Mouse (Mus musculus) neural tube, embryonic 11.5 days (tissue): ENCODE measurements around the gene Hsd11b2. TPM values are rescaled to one million over a fixed set of nuclear protein-coding genes. Genes with fewer than 3 reads are reported as not detected.

Source experiments
- ATAC-seq: fragments of 200-750 bp; cut with Nextera tagmentation; 2 replicates; pipeline ENCODE4 v1.8.0; 2017; ENCODE audit warnings: moderate number of reproducible peaks, mild to moderate bottlenecking, moderate TSS enrichment, moderate library complexity; ENCODE audit not compliant: insufficient read depth, low FRiP score, low TSS enrichment
- DNase-seq: peaks from one replicate; pipeline ENCODE4 v3.0.0-alpha.2; 2015; ENCODE audit warnings: low spot score
- H3K27ac ChIP-seq: fragments of 300-500 bp; sonication (generic); 2 replicates; pipeline ENCODE4 v1.5.1; 2014; ENCODE audit warnings: low read depth, mild to moderate bottlenecking, low read length
- H3K27me3 ChIP-seq: fragments of 300-500 bp; sonication (generic); 2 replicates; pipeline ENCODE4 v1.6.1; 2014; ENCODE audit warnings: mild to moderate bottlenecking, low read length, mixed read lengths; ENCODE audit not compliant: control insufficient read depth, insufficient read depth
- H3K36me3 ChIP-seq: fragments of 300-500 bp; sonication (generic); 2 replicates; pipeline ENCODE4 v1.6.1; 2014; ENCODE audit warnings: mild to moderate bottlenecking, low read length, moderate library complexity, mixed read lengths; ENCODE audit not compliant: control insufficient read depth, insufficient read depth
- H3K4me1 ChIP-seq: fragments of 300-500 bp; sonication (generic); 2 replicates; pipeline ENCODE4 v1.6.1; 2014; ENCODE audit warnings: low read length, mixed read lengths; ENCODE audit not compliant: control insufficient read depth, insufficient read depth
- H3K4me2 ChIP-seq: fragments of 300-500 bp; sonication (generic); 2 replicates; pipeline ENCODE4 v1.6.1; 2014; ENCODE audit warnings: low read depth, mild to moderate bottlenecking, moderate library complexity
- H3K4me3 ChIP-seq: fragments of 300-500 bp; sonication (generic); 2 replicates; pipeline ENCODE4 v1.5.1; 2014; ENCODE audit warnings: low read depth, low read length
- H3K9ac ChIP-seq: fragments of 300-500 bp; sonication (generic); 2 replicates; pipeline ENCODE4 v1.6.1; 2014; ENCODE audit warnings: mild to moderate bottlenecking, low read length
- H3K9me3 ChIP-seq: fragments of 300-500 bp; sonication (generic); 2 replicates; pipeline ENCODE4 v1.6.1; 2016; ENCODE audit warnings: low read length; ENCODE audit not compliant: control insufficient read depth
- WGBS: fragments of 180-500 bp; shearing (Covaris S2); extraction: QIAGEN DNeasy Blood & Tissue Kit; methylation state at CpG from one replicate; pipeline ENCODE4 v1.1.7; 2014; 5-methylcytosine and 5-hydroxymethylcytosine counted together
- polyA plus RNA-seq: library from polyadenylated mRNA; unstranded; fragments of >200 nt; fragmentation: Nextera tagmentation; extraction: Ambion mirVana; gene quantifications from 2 replicates; pipeline ENCODE4 v1.2.1, GENCODE M21; 2014

The Hsd11b2 gene
- polyA plus RNA-seq, 1 experiment from 2014 or later = 22.5 TPM

GRCm38 (mm10) chr8:105514194-105514593, 4.4 kb upstream of the Hsd11b2 start:
- Histone ChIP-seq H3K4me1 (peaks cover 15% of the 10 kb centered on the region), H3K4me2 (no peak overlapping the region), H3K36me3 (no peaks in the 10 kb centered on the region), H3K27ac (no peak overlapping the region), H3K27me3 (0 out of 2 replicates have a peak, but pooled peaks cover 4% of the 10 kb centered on the region), H3K9me3 (no peaks in the 10 kb centered on the region), H3K9ac (no peak overlapping the region), H3K4me3 (no peak overlapping the region)
- 90% methylated on average over 6 of the region's 6 CpGs for WGBS
- DNase-seq = no peak
- no peak for ATAC-seq

- no peaks in the 10 kb centered on the region for H3K36me3 ChIP-seq
- WGBS = 81% methylated on average over 5 of the region's 5 CpGs
- ATAC-seq (no peak), DNase-seq (no peak)
- 0 out of 2 replicates have a peak, but pooled peaks cover 4% of the 10 kb centered on the region for H3K27me3 ChIP-seq
- H3K27ac ChIP-seq = no peak overlapping the region
- no peak overlapping the region for H3K9ac ChIP-seq
- peaks cover 18% of the 10 kb centered on the region for H3K4me1 ChIP-seq
- H3K4me2 ChIP-seq = no peak overlapping the region
- H3K9me3 ChIP-seq = no peaks in the 10 kb centered on the region
- no peak overlapping the region for H3K4me3 ChIP-seq
Observed at GRCm38 (mm10) chr8:105514656-105515055, 3.9 kb upstream of the Hsd11b2 start.

- Histone ChIP-seq H3K27ac (no peak overlapping the region), H3K9ac (no peak overlapping the region), H3K36me3 (no peaks in the 10 kb centered on the region), H3K4me3 (no peak overlapping the region), H3K9me3 (no peaks in the 10 kb centered on the region), H3K27me3 (0 out of 2 replicates have a peak, but pooled peaks cover 4% of the 10 kb centered on the region), H3K4me1 (peaks cover 32% of the 10 kb centered on the region), H3K4me2 (no peak overlapping the region)
- peak; percentile 39 for ATAC-seq
- 13% methylated on average over 12 of the region's 12 CpGs for WGBS
- DNase-seq = peak; percentile 88
Observed at GRCm38 (mm10) chr8:105516018-105516645, 2.4 kb upstream of the Hsd11b2 start.

GRCm38 (mm10) chr8:105517346-105517745, 1.2 kb upstream of the Hsd11b2 start:
- Histone ChIP-seq H3K27ac (no peak overlapping the region), H3K4me2 (peak overlapping the region; percentile 25; the same call in 1 of the 2 replicates), H3K9me3 (no peaks in the 10 kb centered on the region), H3K36me3 (no peaks in the 10 kb centered on the region), H3K4me3 (no peak overlapping the region), H3K27me3 (0 out of 2 replicates have a peak, but pooled peaks cover 4% of the 10 kb centered on the region), H3K4me1 (peaks cover 36% of the 10 kb centered on the region), H3K9ac (no peak overlapping the region)
- DNase-seq (no peak), ATAC-seq (no peak)
- WGBS = 45% methylated on average over 8 of the region's 8 CpGs

GRCm38 (mm10) chr8:105519591-105519990, 1.0 kb downstream of the Hsd11b2 start:
- ATAC-seq = peak; percentile 23; the same call in 1 of the 2 replicates
- 0% methylated on average over 2 of the region's 2 CpGs for WGBS
- H3K9ac ChIP-seq = peak overlapping the region; percentile 85
- DNase-seq = peak; percentile 46
- H3K27ac ChIP-seq = peak overlapping the region; percentile 69; the same call in 1 of the 2 replicates
- no peaks in the 10 kb centered on the region for H3K9me3 ChIP-seq
- H3K27me3 ChIP-seq = 0 out of 2 replicates have a peak, but pooled peaks cover 4% of the 10 kb centered on the region
- H3K4me3 ChIP-seq = peak overlapping the region; percentile 65
- peaks cover 36% of the 10 kb centered on the region for H3K4me1 ChIP-seq
- H3K4me2 ChIP-seq = peak overlapping the region; percentile 91
- H3K36me3 ChIP-seq = peaks cover 4% of the 10 kb centered on the region; the same call in 1 of the 2 replicates

GRCm38 (mm10) chr8:105520521-105520920, 2.0 kb downstream of the Hsd11b2 start:
- peaks cover 4% of the 10 kb centered on the region; the same call in 1 of the 2 replicates for H3K36me3 ChIP-seq
- H3K27me3 ChIP-seq = 0 out of 2 replicates have a peak, but pooled peaks cover 4% of the 10 kb centered on the region
- DNase-seq (peak; percentile 50), ATAC-seq (no peak)
- peak overlapping the region; percentile 5; the same call in 1 of the 2 replicates for H3K27ac ChIP-seq
- H3K4me2 ChIP-seq = peak overlapping the region; percentile 91
- peaks cover 36% of the 10 kb centered on the region for H3K4me1 ChIP-seq
- 30% methylated on average over 5 of the region's 5 CpGs for WGBS
- peak overlapping the region; percentile 14 for H3K9ac ChIP-seq
- 0 out of 2 replicates have a peak overlapping the region, but pooled peaks have one; percentile 65 for H3K4me3 ChIP-seq
- no peaks in the 10 kb centered on the region for H3K9me3 ChIP-seq

GRCm38 (mm10) chr8:105521061-105521460, 2.5 kb downstream of the Hsd11b2 start:
- H3K9ac ChIP-seq = peak overlapping the region; percentile 14
- H3K4me2 ChIP-seq = peak overlapping the region; percentile 8
- H3K9me3 ChIP-seq = no peaks in the 10 kb centered on the region
- no peak; the same call in 1 of the 2 replicates for ATAC-seq
- peak overlapping the region; percentile 5; the same call in 1 of the 2 replicates for H3K27ac ChIP-seq
- 0 out of 2 replicates have a peak, but pooled peaks cover 4% of the 10 kb centered on the region for H3K27me3 ChIP-seq
- peak; percentile 46 for DNase-seq
- no peak overlapping the region for H3K4me3 ChIP-seq
- H3K36me3 ChIP-seq = peaks cover 4% of the 10 kb centered on the region; the same call in 1 of the 2 replicates
- H3K4me1 ChIP-seq = peaks cover 36% of the 10 kb centered on the region
- 0% methylated on average over 3 of the region's 3 CpGs for WGBS

- H3K36me3 ChIP-seq = peaks cover 4% of the 10 kb centered on the region; the same call in 1 of the 2 replicates
- ATAC-seq = no peak
- no peak for DNase-seq
- H3K4me3 ChIP-seq = no peak overlapping the region
- no peak overlapping the region for H3K9ac ChIP-seq
- peaks cover 36% of the 10 kb centered on the region for H3K4me1 ChIP-seq
- H3K4me2 ChIP-seq = no peak overlapping the region
- H3K9me3 ChIP-seq = no peaks in the 10 kb centered on the region
- 89% methylated on average over 21 of the region's 21 CpGs for WGBS
- H3K27ac ChIP-seq = no peak overlapping the region
- H3K27me3 ChIP-seq = 0 out of 2 replicates have a peak, but pooled peaks cover 4% of the 10 kb centered on the region
Observed at GRCm38 (mm10) chr8:105521995-105522769, 3.6 kb downstream of the Hsd11b2 start.
